Mouse (Mus musculus): Measurements from ENCODE around the gene Ces5a.
A peak's percentile ranks its signal among the peaks of the same experiment; 100 is the strongest.
"Not testable (repeated sequence)": the region's sequence is repeated elsewhere in the genome, so short reads cannot be mapped to it uniquely, and the experiment has no call there.

Ces5a gene

GRCm38 (mm10) chr8:93535730-93536129, at the start of gene Ces5a:
TSS of gene Ces5a (minus strand) at chr8:93535830.
- no peak for DNase-seq

- peak in 1 of 2 experiments; percentile 6 for DNase-seq
Observed at GRCm38 (mm10) chr8:93572841-93573240, 37.2 kb upstream of the Ces5a start.

DNA sequence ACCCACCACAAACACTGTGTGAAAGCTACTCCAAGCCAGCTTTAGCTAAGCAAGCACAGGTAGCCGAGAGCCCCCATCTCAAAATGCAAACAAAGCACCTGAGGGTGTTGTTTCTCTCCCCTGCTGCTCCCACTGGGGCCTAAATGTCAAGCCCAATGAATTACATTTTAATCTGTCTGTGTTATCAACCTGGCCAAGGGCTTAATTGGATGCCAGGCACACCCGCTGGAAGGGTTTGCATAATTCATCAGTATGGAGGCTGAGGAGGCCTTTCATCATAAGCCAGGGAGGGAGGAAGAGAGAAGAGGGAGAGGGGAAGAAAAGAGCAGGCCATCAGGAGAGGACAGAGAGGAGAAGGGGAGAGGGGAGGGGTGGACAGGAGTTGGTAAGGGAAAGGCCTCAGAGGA, 36.5 kb upstream of the Ces5a start:
- peak; percentile 59 to 66 for DNase-seq

DNA sequence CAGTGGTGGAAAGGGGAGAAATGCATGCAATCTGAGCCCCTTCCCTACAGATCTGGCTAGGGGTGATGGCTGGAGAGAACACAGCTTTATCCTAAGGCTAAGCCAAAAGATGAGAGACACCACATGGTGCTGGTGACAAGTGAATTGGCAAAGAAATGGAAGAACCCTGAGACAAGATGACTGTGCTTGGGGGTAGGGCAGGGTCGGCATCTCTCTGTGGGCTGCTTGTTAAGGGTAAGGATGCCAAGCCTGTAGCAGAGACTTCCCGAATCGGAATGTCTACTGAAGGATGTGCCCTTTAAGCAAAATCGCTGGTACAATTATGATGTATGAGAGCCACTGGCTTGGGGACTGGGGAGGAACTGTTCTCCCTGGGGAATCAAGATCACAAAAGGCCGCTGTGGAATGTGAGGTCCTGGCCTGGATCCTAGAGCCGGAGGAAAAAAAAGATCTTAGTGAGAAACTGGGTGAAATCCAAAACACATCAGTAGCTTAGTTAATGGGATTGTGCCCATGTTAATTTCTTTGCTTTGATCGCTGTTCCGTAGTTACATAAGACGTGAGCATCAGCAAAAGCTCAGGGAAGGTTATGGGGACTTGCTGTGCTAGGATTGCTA, 35.8 kb upstream of the Ces5a start:
- peak; percentile 61 to 75 for DNase-seq

DNA sequence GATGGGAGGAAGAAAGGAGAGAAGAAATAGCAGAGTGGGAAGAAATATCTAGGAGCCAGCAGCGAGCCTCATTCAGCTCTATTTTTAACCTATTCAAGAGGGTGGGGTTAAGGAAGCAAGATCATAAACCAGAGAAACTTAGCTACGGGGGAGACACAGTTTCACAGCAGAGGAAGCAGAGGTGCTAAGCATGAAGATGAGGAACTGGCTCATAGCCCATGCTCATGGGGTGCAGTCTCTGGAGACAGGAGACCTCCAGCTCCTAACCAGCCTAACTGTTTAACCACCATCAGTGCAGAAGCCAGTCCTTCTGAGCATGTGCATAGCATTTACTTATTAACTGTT, 34.5 kb upstream of the Ces5a start:
- DNase-seq: peak; percentile 57

- DNase-seq: peak; percentile 91 to 94
Observed at GRCm38 (mm10) chr8:93569311-93570185, 33.9 kb upstream of the Ces5a start.

GRCm38 (mm10) chr8:93568666-93569065, 33.0 kb upstream of the Ces5a start:
- peak in 1 of 2 experiments; percentile 44 for DNase-seq

GRCm38 (mm10) chr8:93567086-93567485, 31.5 kb upstream of the Ces5a start:
- DNase-seq: peak; percentile 79 to 85

DNA sequence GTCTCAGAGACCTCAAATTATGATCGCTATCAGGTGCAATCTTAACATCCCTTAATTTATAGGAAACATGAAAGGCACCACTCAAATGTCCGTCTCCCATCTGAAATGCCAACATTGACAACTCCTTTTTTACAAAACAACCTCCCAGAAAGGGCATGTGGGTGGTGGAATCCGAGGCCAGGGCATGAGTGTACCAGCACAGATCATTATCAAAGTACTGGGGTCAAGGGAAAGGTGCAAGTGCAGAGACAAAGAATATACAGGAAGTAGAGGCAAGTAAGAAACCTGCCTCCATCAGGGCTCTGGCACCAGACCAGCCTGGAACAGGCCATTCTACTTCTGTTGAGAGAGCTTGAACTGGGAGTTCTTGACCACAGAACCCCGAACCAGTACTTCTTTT, 29.0 kb upstream of the Ces5a start:
- peak in 1 of 2 experiments; percentile 9 for DNase-seq

GRCm38 (mm10) chr8:93563551-93563950, 27.9 kb upstream of the Ces5a start:
- DNase-seq: peak; percentile 64 to 66

- peak in 1 of 2 experiments; percentile 5 for DNase-seq
Observed at GRCm38 (mm10) chr8:93562557-93563210, 27.1 kb upstream of the Ces5a start.

GRCm38 (mm10) chr8:93561271-93561670, 25.6 kb upstream of the Ces5a start:
- DNase-seq: no peak

DNA sequence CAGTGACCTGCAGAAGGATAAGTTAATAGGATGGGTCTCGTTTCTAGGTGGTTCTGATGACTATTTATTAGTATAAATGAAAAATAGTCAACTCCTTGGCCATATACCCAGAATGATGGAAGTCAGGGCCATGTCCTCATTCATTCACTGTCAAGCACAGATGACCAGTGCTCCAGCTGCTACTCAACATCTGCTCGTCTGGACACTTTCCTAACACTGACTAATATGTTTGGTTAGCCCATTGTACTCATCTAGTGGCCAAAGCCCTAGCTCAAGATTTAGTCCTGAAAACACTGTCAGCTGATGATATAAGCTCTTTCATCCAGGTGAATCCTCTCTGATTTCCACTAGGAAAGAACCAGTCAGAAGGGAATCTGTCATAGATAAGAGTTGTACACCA, 24.1 kb upstream of the Ces5a start:
- DNase-seq: no peak

DNA sequence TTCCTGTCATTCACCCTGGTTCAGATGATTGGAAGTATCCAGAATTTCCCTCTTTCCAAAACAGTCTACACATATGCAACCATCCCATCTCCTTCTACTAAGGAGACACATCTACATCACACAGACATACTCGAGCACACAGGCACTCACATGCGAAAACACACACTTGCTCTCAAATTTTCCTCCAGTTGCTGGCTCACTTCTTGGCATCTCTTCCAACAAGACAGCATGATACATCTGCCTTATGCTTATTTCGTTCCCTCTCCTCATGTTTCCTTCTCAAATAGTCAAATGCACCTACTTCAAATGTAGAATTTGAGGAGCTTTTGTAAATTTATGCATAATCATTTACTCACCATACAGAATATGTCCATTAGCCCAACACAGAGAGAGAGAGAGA, 33.0 kb downstream of the Ces5a start:
- peak in 1 of 2 experiments; percentile 5 for DNase-seq

DNA sequence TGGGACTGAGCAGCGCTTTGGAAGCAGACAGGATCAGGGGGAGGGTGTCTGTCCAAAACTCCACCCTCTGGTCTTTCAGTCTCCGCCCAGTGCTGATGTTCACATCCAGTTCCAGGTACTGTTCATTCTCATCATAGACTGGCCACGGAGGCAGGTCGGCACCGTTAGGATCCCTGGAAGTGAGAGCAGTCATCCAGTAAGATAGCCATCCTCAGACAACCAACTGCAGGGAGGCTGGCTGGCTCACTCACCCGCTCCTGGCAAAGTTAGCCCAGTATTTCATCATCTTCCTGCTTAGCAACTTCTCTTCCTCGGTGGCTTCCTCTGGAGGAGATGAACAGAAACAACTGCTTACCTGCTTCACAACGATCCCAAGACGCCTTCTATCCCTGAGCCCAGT, 36.2 kb downstream of the Ces5a start:
- peak; percentile 6 to 11 for DNase-seq

DNA sequence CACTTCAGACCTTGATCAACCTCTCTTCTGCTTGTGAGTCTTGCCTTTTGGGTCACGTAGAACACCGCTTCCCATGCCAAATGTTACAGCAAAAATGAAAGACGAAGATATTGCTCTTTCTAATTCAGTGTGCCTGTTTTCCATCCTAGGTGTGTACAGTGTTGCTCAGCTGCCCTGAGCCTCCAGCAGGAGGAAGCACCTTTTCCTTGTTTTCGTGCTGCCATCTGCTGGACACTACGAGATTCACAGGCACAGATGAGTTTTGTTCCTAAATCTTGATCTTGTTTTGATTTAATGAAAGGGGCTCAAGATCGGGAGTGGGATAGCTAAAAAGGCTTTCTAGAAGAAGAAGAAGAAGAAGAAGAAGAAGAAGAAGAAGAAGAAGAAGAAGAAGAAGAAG, 40.3 kb downstream of the Ces5a start:
- DNase-seq: peak; percentile 74 to 82

- DNase-seq: no peak
Observed at GRCm38 (mm10) chr8:93488743-93489142, 46.9 kb downstream of the Ces5a start.

DNA sequence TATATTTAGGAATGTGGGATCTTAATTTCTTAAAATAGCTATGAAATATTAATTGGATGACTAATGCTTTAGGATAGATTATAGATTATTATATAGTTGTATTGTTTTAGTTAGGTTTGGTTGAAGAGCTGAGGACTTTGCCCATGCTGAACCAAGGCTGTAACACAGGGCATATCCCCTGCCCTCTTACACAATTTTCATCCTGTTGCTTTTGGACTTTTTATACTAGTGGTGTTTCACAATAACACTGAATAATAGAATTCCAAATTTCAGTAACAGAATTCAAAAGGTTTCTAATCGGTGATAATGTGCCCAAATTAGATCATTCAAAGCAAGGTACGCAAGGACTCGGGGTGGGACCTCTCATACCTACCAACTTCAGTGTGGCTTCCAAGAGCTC, 57.4 kb downstream of the Ces5a start:
- DNase-seq: no peak

DNA sequence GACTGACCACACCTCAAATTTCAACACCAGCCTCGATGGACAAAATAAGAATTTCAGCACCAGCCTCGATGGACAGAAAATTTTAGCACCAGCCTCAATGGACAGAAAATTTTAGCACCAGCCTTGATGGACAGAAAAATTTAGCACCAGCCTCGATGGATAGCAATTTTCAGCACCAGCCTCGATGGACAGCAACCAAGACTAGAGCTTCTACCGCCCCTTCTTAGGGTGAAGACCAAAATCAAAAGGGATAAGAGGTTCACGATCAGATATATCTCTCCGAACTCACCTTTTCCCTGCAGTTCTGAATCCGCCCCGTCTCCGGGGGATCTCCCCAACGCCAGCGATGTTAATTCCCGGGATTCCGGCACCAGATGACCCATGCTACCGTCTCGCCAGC, 65.9 kb downstream of the Ces5a start:
- DNase-seq: not testable (repeated sequence)

DNA sequence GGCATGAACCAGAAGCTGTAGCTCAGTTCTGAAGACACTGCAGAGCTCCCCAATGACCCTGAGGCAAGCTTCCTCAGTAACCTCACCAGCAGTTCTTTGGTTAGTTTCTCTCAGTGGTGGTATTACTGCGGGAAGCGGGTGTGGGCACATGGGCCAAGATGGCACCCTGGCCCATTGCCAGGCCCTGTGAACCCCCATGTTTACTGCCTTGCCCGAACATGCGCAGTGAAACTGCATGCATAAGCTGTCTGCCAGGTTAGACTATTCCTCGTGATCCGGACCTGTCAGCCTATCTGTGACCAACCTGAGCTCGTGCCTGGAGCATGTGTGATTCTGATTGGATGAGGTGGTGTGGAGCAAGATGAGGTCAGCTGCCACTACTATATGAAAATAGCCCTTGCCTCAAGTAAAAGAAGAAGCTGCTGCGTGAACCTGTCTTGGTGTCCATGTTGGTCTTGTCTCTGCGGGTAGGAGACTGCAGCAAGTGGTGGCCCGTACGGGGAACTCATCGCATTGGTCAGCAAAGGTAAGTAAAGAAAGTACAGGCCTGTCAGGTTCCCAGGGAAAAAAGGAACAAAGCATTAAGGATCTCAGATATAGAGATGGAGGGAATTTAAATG, 81.3 kb downstream of the Ces5a start:
- no peak for DNase-seq

All from cerebellum, postnatal 10 days (tissue).